Mouse (Mus musculus) myocyte (in vitro differentiated cells): ENCODE results near the gene Igf2r. TPM values are rescaled to one million over a fixed set of nuclear protein-coding genes. Genes with fewer than 3 reads are reported as not detected.

Experiments
- H3K27me3 ChIP-seq: one replicate; pipeline ENCODE4 v1.6.1; 2011; ENCODE audit not compliant: control insufficient read depth, insufficient read depth, insufficient read length
- H3K36me3 ChIP-seq: one replicate; pipeline ENCODE4 v1.6.1; 2011; ENCODE audit not compliant: control insufficient read depth, insufficient read depth
- H3K4me2 ChIP-seq: one replicate; pipeline ENCODE4 v1.6.1; 2011; ENCODE audit warnings: low read depth, control low read depth
- H3K4me3 ChIP-seq: one replicate; pipeline ENCODE4 v1.5.1; 2011; ENCODE audit warnings: mild to moderate bottlenecking, control low read depth, moderate library complexity
- H3K79me2 ChIP-seq: one replicate; pipeline ENCODE4 v1.6.1; 2011; ENCODE audit not compliant: control insufficient read depth, insufficient read depth
- H3ac ChIP-seq: one replicate; pipeline ENCODE4 v1.6.1; 2011; ENCODE audit not compliant: control insufficient read depth, insufficient read length
- CEBPB ChIP-seq: IDR thresholded peaks from 2 replicates; pipeline ENCODE4 v1.6.1; 2011; ENCODE audit warnings: mild to moderate bottlenecking, moderate library complexity; ENCODE audit not compliant: poor library complexity, insufficient read depth, severe bottlenecking
- E2F4 ChIP-seq: IDR thresholded peaks from one replicate; pipeline ENCODE4 v1.6.1; 2011; ENCODE audit warnings: mild to moderate bottlenecking, control low read depth, moderate library complexity; ENCODE audit not compliant: insufficient read depth
- MAX ChIP-seq: IDR thresholded peaks from one replicate; pipeline ENCODE4 v1.6.1; 2011; ENCODE audit warnings: low read depth, mild to moderate bottlenecking, control low read depth
- MYOD1 ChIP-seq, 3 experiments: IDR thresholded peaks; one replicate each; pipeline ENCODE4 v1.6.1; 2011; ENCODE audit warnings: control low read depth in 2 of 3, low read depth in 2 of 3, mild to moderate bottlenecking in 2 of 3, moderate library complexity in 1 of 3; ENCODE audit not compliant: insufficient read length in 2 of 3, control insufficient read depth in 1 of 3
- MYOG ChIP-seq, 3 experiments: IDR thresholded peaks; one replicate each; pipeline ENCODE4 v1.6.1; 2011; ENCODE audit warnings: control low read depth in 2 of 3, low read depth in 2 of 3, mild to moderate bottlenecking in 2 of 3; ENCODE audit not compliant: insufficient read length in 2 of 3, control insufficient read depth in 1 of 3, insufficient read depth in 1 of 3
- POLR2A ChIP-seq: IDR thresholded peaks from one replicate; pipeline ENCODE4 v1.6.1; 2011; ENCODE audit warnings: low read depth, mild to moderate bottlenecking, control low read depth, moderate library complexity; ENCODE audit not compliant: insufficient read length
- POLR2AphosphoS2 ChIP-seq: IDR thresholded peaks from one replicate; pipeline ENCODE4 v1.6.1; 2011; ENCODE audit warnings: low read depth, control low read depth; ENCODE audit not compliant: insufficient read length
- REST ChIP-seq: IDR thresholded peaks from one replicate; pipeline ENCODE4 v1.6.1; 2011; ENCODE audit warnings: mild to moderate bottlenecking, control low read depth, moderate library complexity; ENCODE audit not compliant: insufficient read depth, insufficient read length
- SRF ChIP-seq: IDR thresholded peaks from one replicate; pipeline ENCODE4 v1.6.1; 2011; ENCODE audit warnings: low read depth; ENCODE audit not compliant: control insufficient read depth, insufficient read length
- TCF12 ChIP-seq: IDR thresholded peaks from one replicate; pipeline ENCODE4 v1.6.1; 2011; ENCODE audit warnings: mild to moderate bottlenecking, control low read depth; ENCODE audit not compliant: poor library complexity, insufficient read depth, severe bottlenecking
- TCF3 ChIP-seq: IDR thresholded peaks from one replicate; pipeline ENCODE4 v1.6.1; 2011; ENCODE audit warnings: low read depth, control low read depth; ENCODE audit not compliant: insufficient read length
- USF1 ChIP-seq: IDR thresholded peaks from one replicate; pipeline ENCODE4 v1.6.1; 2011; ENCODE audit warnings: low read depth, mild to moderate bottlenecking, control low read depth, moderate library complexity
- polyA plus RNA-seq: library from polyadenylated mRNA; unstranded; fragments of >200 nt; fragmentation: generic; extraction: Trizol; gene quantifications from one replicate; pipeline ENCODE4 v1.2.1, GENCODE M21; 2012; ENCODE audit warnings: missing spikeins

Igf2r gene
- polyA plus RNA-seq, 1 experiment, result 21.6 TPM

DNA sequence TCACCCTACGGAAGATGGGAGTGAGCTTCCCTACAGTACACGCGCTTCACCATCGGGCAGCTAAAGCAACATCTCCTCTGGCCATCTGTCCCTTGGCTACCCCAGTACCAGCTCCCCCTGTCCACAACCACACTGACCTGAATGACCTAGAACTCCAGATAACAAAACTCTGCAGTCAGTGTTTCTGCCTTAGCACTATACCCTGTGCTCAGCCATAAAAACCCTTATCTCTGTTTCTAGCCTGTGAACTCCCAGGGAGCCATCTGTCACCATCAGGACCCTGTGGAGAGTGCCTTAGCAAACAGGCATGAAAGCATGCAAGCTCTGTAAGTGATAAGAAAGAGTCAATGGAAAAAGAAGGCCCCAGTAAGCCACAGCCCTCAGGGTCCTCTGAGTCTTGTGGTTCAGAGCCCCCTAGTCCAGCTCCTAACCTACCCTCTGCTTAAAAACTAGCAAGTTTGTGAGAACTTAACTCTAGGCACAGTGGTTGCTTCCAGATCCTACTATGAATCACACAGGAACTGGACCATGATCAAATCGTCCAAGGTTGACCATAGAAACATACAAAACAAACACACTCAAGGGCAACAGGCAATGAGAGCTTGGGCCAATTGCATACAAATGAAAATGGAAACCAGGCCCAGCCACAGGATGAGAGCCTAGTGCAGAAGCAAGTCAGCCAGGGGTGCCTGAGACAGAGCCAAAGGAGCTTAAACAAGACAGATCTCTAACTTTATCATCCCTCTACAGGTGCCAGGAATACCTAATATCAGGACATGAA, 45.3 kb downstream of the Igf2r start:
- no peak overlapping the region for H3ac ChIP-seq
- H3K79me2 ChIP-seq, result no peaks in the 10 kb centered on the region
- no peak overlapping the region for H3K4me3 ChIP-seq
- TF ChIP-seq MYOD1 (IDR thresholded peaks at IDR 0.05; ENCODE audit: control insufficient read depth in 1 of 3, insufficient read length in 2 of 3, low read depth in 2 of 3) (no peak), MAX (no peak), POLR2A (no peak), MYOG (IDR thresholded peaks at IDR 0.05; ENCODE audit: control insufficient read depth in 1 of 3, insufficient read depth in 1 of 3, insufficient read length in 2 of 3, low read depth in 2 of 3) (no peak), POLR2AphosphoS2 (no peak), E2F4 (no peak)
- H3K4me2 ChIP-seq, result no peak overlapping the region
- H3K36me3 ChIP-seq, result no peaks in the 10 kb centered on the region
- no peaks in the 10 kb centered on the region for H3K27me3 ChIP-seq

DNA sequence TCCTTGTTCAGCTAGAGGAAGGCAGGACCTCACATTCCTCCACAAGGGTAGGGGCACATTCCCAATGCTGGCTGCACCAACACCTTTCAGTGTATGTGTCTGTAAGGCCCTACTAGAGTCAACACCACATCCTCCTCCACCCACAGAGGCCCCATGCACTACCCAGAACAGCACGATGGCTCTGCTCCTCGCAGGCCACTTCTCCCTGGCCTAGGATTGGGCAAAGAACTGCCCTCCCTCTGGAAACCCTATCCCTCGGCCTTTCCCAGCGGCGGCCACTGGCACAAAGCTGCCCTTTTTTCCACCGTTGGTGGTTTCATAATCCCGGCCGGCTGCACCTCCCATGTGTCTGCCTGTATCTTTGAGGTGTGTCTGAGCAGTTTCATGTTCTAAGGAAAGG, 46.8 kb downstream of the Igf2r start:
- Histone ChIP-seq H3K4me2 (peak overlapping the region; percentile 5), H3K79me2 (no peaks in the 10 kb centered on the region), H3ac (no peak overlapping the region), H3K27me3 (no peaks in the 10 kb centered on the region), H3K36me3 (peaks cover 4% of the 10 kb centered on the region), H3K4me3 (no peak overlapping the region)
- TF ChIP-seq SRF (no peak), MYOG (IDR thresholded peaks at IDR 0.05; ENCODE audit: control insufficient read depth in 1 of 3, insufficient read depth in 1 of 3, insufficient read length in 2 of 3, low read depth in 2 of 3) (no peak), USF1 (no peak), MAX (no peak), POLR2AphosphoS2 (no peak), E2F4 (no peak), CEBPB (no peak), REST (no peak), TCF12 (no peak), POLR2A (no peak), TCF3 (no peak), MYOD1 (IDR thresholded peaks at IDR 0.05; ENCODE audit: control insufficient read depth in 1 of 3, insufficient read length in 2 of 3, low read depth in 2 of 3) (no peak)

GRCm38 (mm10) chr17:12721118-12721886, 48.2 kb downstream of the Igf2r start:
- no peaks in the 10 kb centered on the region for H3K27me3 ChIP-seq
- H3K4me2 ChIP-seq, result no peak overlapping the region
- no peak overlapping the region for H3K4me3 ChIP-seq
- peaks cover 4% of the 10 kb centered on the region for H3K36me3 ChIP-seq
- no peaks in the 10 kb centered on the region for H3K79me2 ChIP-seq
- H3ac ChIP-seq, result no peak overlapping the region
- TF ChIP-seq POLR2A (no peak), E2F4 (no peak), USF1 (no peak), TCF12 (no peak), POLR2AphosphoS2 (no peak), CEBPB (no peak), MAX (no peak), MYOD1 (IDR thresholded peaks at IDR 0.05; ENCODE audit: control insufficient read depth in 1 of 3, insufficient read length in 2 of 3, low read depth in 2 of 3) (no peak), REST (no peak), SRF (no peak), MYOG (IDR thresholded peaks at IDR 0.05; ENCODE audit: control insufficient read depth in 1 of 3, insufficient read depth in 1 of 3, insufficient read length in 2 of 3, low read depth in 2 of 3) (no peak), TCF3 (no peak)

DNA sequence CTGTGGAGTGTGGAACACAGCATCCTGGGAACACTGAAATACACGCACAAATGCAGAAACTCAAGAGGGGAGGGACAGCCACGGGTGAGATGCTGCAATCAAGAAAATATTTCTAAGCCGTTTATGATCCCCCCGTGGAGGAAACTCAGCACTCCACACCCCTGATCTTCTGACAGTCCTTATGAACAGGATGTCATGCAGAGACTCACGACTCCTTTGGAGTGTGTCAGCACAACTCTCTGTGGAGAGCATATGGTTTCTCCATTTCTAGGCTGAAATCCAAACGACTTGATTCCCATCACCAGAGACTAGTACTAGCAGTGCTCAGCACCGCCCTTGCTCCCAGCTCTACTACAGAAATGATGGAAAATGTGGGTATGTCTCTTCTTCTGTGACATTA, 51.2 kb downstream of the Igf2r start:
- no peaks in the 10 kb centered on the region for H3K27me3 ChIP-seq
- H3K4me2 ChIP-seq, result no peak overlapping the region
- no peak overlapping the region for H3K4me3 ChIP-seq
- peaks cover 4% of the 10 kb centered on the region for H3K36me3 ChIP-seq
- no peaks in the 10 kb centered on the region for H3K79me2 ChIP-seq
- no peak overlapping the region for H3ac ChIP-seq
- TF ChIP-seq E2F4 (no peak), MYOG (IDR thresholded peaks at IDR 0.05; ENCODE audit: control insufficient read depth in 1 of 3, insufficient read depth in 1 of 3, insufficient read length in 2 of 3, low read depth in 2 of 3) (no peak)

GRCm38 (mm10) chr17:12717445-12717844, 52.0 kb downstream of the Igf2r start:
- no peak overlapping the region for H3K4me3 ChIP-seq
- H3K36me3 ChIP-seq, result peaks cover 4% of the 10 kb centered on the region
- H3K4me2 ChIP-seq, result no peak overlapping the region
- TF ChIP-seq MAX (no peak), POLR2A (no peak), POLR2AphosphoS2 (no peak), CEBPB (no peak), MYOD1 (IDR thresholded peaks at IDR 0.05; ENCODE audit: control insufficient read depth in 1 of 3, insufficient read length in 2 of 3, low read depth in 2 of 3) (no peak), TCF3 (no peak), E2F4 (no peak), REST (no peak), USF1 (no peak)
- no peaks in the 10 kb centered on the region for H3K27me3 ChIP-seq
- H3ac ChIP-seq, result no peak overlapping the region
- no peaks in the 10 kb centered on the region for H3K79me2 ChIP-seq
